Mouse (Mus musculus) WW6 (cell line): Measurements from ENCODE around the gene Aspn.
"Not testable (repeated sequence)": the region's sequence is repeated elsewhere in the genome, so short reads cannot be mapped to it uniquely, and the experiment has no call there.

Experiments
- DNase-seq: peaks from one replicate; pipeline ENCODE4 v3.0.0-alpha.2; 2013; ENCODE audit warnings: low read depth, low spot score

The Aspn gene

DNA sequence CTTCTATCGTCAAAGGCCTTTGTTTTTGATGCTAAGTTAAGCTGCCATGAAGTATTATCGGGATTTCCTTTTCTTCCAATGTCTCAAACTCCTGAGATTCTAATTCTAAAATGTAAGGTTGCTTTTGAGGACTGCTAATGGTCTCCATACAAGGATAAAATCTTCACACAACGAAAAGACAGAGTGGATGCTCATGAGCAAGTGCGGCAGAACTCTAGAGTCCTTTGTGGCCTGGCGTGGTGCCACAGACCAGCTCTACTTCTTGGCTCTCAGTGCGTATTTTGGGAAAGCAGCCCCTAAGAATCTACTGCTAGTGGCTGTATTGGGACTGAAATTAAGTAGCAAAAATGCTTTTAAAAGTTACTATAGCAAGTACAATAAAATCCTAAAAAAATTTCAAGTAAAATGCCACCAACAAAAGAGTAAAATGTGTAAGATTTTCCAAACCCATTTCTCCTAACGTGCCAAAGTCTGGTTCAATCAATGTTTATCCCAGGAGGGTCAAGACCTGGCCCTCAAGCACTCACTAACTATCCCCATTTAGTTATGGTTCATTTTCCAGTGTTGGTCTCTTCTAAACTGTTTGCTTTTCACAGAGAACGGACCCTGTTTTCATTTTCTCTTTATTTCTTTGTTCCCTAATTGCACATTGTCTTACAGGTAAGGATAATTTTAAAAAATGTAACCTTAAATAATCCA lies 40.2 kb downstream of the Aspn start:
- DNase-seq = no peak

DNA sequence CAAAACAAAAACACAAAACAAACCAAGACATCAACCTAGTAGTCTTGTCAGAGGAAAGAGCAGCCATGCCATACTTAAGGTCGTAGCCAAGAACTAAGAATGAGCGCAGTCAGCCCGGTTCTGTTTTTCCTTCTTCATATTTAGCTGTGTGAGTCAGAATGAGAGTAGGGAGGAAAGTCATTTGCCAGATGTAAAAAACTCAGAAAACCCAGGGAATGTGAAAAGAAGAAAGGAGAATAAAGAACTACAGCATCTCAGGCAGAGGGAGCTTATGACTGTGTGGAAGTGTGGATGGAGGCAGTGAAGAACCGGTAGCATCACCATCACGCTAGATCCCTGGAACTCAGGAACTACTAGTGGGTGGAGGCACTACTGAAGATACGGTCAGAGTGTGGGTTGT lies 41.8 kb downstream of the Aspn start:
- no peak for DNase-seq

DNA sequence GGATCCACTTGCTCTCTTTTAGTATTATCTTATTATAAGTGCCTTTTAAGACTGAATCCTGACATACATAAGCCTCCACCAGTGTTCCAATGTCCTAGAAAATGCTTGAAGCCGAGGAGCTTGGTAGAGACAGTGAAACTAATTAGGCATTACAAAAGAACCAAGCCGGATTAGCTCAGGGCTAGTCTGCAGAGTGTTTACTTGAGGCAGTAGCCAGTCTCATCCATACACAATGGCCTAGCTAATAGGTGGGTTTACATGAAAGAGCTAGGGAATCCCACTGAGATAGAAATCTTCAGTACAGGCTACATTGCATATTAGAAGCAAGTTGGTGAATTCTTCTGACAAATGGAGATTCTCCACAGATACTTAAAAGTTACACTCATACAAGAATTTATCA lies 58.3 kb downstream of the Aspn start:
- DNase-seq = not testable (repeated sequence)

DNA sequence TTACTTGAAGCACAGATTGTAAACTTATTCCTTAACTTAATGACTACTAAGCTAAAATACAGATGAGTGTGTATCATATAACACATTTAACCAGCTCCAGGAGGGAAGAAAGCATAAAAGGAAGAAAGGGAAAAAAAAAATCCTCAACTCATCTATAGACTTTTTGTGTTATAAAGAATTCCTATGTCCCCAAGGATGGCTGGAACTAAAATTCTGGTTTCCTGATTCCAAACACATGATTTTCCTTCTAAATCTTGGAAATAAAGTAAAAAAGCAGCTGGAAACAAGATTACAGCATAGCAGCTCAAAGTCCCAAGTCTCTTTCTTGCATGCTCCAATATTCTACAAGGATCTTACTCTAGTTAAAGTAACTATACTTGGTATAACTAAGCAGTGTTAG lies 59.4 kb downstream of the Aspn start:
- no peak for DNase-seq

DNA sequence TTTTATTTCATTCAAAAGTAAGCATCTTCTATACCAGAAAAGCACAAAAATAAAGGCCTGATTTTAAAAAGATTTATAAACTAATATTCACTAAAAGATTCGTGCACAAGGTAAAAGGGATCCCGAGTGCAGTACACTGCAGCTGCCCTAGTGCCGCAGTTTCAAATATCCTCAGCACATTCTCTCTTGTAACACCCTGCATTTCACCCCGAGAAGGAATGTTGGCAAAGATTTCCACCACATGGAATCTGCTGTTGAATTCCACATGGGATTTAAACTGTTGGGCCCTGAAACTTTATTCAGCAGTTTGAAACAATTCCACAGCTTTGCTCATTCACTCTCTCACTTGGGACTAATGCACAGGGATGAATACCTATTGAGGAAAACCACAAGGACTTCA lies 63.5 kb downstream of the Aspn start, which contains the start of gene Ogn:
Ogn (plus strand) TSS at position 333 of the 400 bp plus-strand sequence.
- DNase-seq = no peak

DNA sequence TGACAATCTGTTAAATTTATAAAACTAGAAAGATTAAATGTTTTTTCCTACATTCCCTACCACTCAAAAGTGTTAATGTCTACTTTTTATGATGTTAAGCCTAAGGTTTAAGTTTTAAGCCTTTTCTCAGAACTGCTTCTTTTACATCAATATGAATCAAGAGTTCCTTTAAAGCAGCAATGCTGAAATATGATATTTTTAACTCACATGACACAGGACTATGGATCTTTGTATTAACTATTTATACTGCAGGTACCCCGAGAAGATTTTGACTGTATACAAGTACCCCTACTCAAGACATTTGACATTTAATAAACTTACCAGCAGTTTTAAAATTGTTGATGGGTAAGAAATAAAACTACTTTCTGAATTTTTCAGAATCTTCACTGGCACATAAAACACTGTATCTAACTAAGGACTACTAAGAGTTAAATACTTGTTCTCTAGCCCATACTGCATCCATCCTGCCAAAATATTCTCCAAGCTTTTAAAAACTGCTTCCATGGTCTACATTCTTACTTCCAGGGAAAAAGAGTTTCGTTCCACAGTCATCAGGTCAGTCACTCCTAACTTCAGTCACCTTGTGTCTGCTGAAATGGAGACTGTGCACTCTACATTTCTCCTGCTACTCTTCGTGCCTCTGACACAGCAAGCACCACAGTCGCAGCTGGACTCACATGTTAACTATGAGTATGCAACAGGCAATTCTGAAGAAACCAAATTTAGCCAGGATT lies 64.5 kb downstream of the Aspn start:
- no peak for DNase-seq

DNA sequence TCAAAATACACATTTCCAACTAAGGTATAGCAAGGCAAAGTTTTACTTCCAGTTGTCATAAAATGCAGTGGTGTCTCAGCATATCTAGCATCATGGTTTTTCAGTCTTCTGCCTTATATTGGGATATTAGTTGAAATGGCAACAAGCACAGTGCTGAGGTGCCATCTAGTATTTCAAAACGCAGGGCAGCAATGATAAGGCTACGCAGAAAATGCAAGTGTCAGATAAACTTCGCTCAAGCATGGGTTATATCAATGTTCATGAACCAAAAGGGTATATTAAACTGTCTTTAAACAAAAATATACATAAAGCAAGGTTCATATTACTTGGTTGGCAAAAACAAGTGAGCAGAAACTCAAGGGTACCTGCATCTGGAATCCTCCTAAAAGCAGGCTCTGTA lies 72.8 kb downstream of the Aspn start:
- DNase-seq = no peak
